Mouse (Mus musculus) adrenal gland, postnatal 14 days (tissue): ENCODE measurements around the gene Trmt10a. TPM values are rescaled to one million over a fixed set of nuclear protein-coding genes. Genes with fewer than 3 reads are reported as not detected.

Source experiments
- DNase-seq: peaks from one replicate; pipeline ENCODE4 v3.0.0; 2021; ENCODE audit warnings: mixed read lengths
- long read RNA-seq, 2 experiments: library from polyadenylated mRNA; stranded (forward); transcript quantifications; one replicate each; pipeline ENCODE4 v2.0.0; 2021
- total RNA-seq: library from RNA; stranded (reverse); gene quantifications from 2 replicates; pipeline ENCODE4 v1.2.3, GENCODE M21; 2021

Gene Trmt10a
- 11.7 and 14.7 TPM in 2 replicates for total RNA-seq
- long read RNA-seq, experiment 1, full-length matches to known transcripts = 7 of 18 reads
- long read RNA-seq, experiment 1, partial matches to known transcripts = 0 of 18 reads
- long read RNA-seq, experiment 1, other reads (novel, unspliced or antisense) = 11 of 18 reads
- long read RNA-seq, experiment 2, full-length matches to known transcripts = 2 of 10 reads
- long read RNA-seq, experiment 2, partial matches to known transcripts = 0 of 10 reads
- long read RNA-seq, experiment 2, other reads (novel, unspliced or antisense) = 8 of 10 reads

GRCm38 (mm10) chr3:138143315-138144059 lies at the start of gene Trmt10a:
Trmt10a (plus strand) TSS chr3:138143448.
- peak; percentile 99 for DNase-seq

DNA sequence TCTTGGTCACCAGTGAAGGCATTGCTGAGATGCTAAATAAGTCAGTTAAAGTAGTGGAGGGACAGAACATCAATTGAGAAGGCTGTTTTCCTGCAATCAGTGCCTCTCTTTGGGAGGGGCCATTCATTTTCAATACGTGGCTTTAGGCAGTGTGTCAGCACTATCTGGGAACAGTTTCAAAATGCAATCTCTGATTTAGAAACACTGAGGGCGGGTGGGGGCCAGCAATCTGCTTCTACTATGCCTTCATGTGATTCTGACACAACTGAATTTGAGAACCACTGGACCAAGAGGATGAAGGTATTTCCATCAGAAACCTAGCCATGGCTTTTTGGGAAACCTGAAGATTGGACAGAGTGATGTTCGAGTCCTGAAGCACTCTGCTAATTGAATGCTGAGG lies 47.9 kb upstream of the Trmt10a start:
- peak; percentile 22 for DNase-seq

GRCm38 (mm10) chr3:138095718-138096117 lies 47.5 kb upstream of the Trmt10a start:
- peak; percentile 24 for DNase-seq

- DNase-seq = peak; percentile 48
These were observed 46.8 kb upstream of the Trmt10a start for GRCm38 (mm10) chr3:138096263-138097028.

- peak; percentile 43 for DNase-seq
These were observed 45.5 kb upstream of the Trmt10a start for GRCm38 (mm10) chr3:138097718-138098117.

DNA sequence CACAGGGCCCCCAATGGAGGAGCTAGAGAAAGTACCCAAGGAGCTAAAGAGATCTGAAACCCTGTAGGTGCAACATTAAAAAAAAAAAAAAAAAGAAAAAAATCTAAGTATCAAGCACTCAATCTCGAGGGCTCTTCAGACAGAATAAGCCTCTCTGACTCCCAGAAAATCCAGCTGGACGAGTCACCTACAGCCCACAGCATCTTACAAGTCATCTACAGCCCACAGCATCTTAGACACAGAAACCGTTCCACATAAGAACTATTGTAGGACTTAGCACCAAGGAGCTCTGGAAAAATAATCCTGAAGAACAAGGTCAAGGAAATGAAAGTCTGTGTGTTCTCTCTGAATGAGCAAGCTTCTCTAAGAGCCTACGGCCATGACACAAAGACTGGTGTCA lies 41.3 kb upstream of the Trmt10a start:
- DNase-seq = no peak

- no peak for DNase-seq
These were observed 39.6 kb upstream of the Trmt10a start for GRCm38 (mm10) chr3:138103690-138104089.

DNA sequence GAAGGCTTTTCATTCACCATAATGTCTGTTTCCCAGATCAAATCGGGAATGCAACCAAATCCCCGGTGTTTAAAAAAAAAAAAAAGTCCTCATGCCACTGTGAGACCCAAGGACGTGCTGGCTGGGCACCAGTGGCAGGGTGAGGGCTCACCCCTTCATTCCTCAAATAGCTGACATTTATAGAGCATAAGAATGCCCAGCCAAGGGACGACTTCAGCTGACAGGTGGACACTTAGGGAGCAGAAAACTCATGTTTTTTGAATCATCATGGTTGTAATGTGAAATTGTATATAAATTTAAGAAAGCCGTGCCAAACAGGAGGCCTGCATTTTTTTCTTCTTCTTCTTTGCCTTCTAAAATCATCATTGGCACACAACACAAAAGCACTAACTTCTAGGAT lies 38.2 kb upstream of the Trmt10a start:
- peak; percentile 42 for DNase-seq

DNA sequence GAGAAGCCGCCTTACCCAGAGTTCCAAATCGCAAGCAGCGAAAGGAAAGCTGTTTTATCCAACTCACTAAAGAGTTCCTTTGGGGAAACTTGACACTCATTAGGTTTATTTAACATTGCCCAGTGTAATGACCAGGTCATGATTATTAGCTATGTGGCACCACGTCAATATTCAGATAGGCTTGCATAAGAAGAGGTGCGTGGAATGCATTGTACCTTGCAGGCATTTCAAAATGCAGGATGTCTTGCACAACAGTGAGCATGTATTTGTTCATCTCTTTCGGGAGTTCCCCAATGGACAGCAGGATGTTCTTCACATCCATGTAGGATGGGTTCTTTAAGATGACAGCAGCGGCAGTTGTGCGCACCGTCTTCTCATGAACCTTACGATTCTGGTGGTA lies 36.4 kb upstream of the Trmt10a start:
- no peak for DNase-seq

DNA sequence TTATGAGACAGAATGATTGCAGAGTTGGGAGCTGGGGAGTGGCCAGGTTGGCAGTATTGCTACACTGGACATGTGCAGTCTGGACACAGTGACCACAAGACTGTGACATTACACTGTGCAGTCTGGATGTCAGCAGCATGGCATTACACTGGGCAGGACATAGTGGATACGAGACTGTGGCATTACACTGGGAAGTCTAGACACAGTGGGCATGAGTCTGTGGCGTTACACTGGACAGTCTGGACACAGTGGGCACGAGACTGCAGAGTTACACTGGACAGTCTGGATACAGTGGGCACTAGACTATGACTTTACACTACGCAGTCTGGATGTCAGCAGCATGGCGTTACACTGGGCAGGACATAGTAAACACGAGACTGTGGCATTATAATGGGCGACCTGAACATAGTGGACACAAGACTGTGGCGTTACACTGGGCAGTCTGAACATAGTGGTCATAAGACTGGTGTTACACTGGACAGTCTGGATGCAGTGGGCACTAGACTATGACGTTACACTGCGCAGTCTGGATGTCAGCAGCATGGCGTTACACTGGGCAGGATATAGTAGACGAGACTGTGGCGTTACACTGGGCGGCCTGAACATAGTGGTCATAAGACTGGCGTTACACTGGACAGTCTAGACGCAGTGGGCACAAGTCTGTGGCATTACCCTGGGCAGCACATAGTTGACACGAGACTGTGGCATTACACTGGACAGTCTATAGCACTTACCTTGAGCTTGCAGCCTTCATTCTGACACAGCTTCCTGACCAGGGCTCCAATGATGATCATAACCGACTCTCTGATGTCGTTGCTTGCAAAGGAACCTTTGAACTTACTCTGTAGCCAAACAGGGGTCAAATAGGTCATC lies 32.1 kb upstream of the Trmt10a start:
- DNase-seq = no peak

- DNase-seq = peak; percentile 33
These were observed 29.1 kb upstream of the Trmt10a start for GRCm38 (mm10) chr3:138114106-138114505.

DNA sequence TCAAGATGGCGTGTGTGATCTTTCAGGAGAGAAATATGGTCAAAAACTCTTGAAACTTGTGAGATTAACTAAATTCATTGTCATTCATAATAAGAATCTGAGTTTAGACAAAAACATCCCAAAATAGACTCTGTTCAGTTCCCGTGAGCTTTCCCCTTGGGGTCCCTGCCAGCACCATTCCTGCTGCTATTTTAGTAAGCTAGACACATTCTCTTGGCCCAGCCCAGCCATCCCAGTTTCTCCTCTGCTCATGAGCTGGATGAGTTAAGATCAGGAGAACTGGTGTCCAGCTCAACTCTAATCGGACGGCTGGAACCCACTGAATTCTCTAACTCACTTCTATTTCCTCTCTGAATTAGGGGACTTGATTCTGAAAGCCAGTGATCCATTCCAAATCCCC lies 26.4 kb upstream of the Trmt10a start:
- DNase-seq = no peak

GRCm38 (mm10) chr3:138118392-138118791 lies 24.9 kb upstream of the Trmt10a start:
- DNase-seq = no peak

GRCm38 (mm10) chr3:138118831-138119230 lies 24.4 kb upstream of the Trmt10a start:
- DNase-seq = no peak

GRCm38 (mm10) chr3:138119444-138120105 lies 23.7 kb upstream of the Trmt10a start:
- DNase-seq = no peak

DNA sequence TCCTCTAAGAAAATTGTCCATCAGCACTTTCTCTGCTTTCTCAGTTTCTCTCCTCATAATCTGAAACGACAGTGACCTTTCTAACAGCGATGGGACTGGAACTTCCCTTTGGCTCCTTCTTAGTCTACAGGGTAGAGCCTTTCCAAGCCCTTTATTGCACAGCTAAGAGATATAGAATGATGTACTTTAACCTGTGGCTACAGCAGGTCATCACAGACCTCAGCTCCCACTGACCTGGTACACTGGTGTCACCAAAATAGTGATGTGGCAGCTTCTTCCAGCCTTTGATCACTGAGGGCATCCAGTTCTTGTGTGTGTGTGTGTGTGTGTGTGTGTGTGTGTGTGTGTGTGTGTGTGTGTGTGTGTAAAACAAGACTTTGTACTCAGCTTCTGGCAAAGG lies 21.8 kb upstream of the Trmt10a start:
- DNase-seq = no peak

GRCm38 (mm10) chr3:138123842-138124241 lies 19.4 kb upstream of the Trmt10a start:
- no peak for DNase-seq

- DNase-seq = no peak
These were observed 14.1 kb upstream of the Trmt10a start for GRCm38 (mm10) chr3:138129110-138129509.

- no peak for DNase-seq
These were observed 12.6 kb upstream of the Trmt10a start for GRCm38 (mm10) chr3:138130692-138131091.

- no peak for DNase-seq
These were observed 12.1 kb upstream of the Trmt10a start for GRCm38 (mm10) chr3:138131168-138131567.

DNA sequence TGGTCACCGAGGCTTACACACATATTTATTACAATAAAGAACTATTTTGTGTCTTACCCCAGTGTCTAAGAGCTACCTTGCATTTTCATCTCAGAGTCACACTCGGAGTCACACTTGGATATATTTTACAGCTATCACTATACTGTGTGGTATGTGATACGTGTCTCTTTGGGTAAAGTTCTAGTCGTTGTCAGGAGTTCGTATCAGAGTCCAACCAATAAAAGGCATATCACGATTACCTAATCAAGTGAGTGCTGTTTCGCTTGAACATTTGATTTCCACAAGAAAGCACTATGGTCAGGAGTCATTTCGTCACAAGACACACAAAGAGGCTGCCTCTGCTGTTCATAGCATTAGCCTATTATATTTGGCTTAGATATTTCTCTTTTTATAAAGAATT lies 9.8 kb upstream of the Trmt10a start:
- DNase-seq = no peak
